Mouse (Mus musculus): ENCODE measurements around the gene Tubgcp2.

Tubgcp2 gene

DNA sequence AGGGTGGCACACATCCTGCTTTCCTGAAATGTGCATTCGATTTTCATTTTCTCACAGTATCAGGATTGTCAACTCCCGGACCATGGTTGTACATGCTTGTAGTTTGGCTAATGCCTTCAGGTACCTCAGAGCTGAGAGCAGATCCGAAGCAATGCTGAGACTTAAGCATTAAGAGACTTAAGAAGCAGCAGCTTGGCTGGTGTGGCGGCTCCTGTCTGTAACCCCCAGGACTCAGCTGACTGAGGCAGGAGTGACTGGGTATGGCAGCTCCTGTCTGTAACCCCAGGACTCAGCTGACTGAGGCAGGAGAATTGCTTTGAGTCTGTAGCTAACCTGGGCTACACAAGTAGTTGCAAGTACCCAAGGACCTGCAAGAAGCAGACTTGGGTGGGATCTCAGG is 9.1 kb upstream of the Tubgcp2 start:
- DNase-seq = no peak

DNA sequence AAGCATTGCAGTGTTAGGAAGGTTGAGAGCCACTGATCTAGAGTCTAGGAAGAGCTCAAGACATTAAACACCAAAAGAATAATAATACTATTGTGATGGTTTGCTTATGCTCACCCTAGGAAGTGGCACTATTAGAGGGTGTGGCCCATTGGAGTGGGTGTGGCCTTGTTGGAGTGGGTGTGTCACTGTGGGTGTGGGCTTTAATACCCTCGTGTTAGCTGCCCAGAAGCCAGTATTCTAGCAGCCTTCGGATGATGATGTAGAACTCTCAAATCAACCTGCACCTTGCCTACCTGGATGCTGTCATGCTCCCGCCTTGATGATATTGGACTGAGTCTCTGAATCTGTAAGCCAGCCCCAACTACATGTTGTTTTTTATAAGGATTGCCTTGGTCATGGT is 6.3 kb upstream of the Tubgcp2 start:
- no peak for DNase-seq

DNA sequence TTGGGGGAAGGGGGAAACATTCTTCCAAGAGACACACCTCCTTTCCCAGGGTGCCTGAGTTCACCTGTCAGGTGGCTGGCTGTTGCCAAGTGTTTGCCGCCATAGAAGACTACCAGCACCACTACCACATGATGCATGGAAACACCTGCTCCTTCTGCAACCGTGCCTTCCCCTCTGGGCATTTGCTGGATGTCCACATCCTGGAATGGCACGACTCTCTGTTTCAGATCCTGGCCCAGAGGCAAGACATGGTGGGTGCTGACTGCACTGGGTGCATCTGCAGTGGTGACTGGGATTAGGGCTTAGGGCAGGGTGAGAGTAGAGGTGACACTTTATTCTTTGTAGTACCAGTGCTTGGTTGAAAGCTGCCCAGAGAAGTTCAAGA is 694 bp upstream of the Tubgcp2 start:
- no peak for DNase-seq

DNA sequence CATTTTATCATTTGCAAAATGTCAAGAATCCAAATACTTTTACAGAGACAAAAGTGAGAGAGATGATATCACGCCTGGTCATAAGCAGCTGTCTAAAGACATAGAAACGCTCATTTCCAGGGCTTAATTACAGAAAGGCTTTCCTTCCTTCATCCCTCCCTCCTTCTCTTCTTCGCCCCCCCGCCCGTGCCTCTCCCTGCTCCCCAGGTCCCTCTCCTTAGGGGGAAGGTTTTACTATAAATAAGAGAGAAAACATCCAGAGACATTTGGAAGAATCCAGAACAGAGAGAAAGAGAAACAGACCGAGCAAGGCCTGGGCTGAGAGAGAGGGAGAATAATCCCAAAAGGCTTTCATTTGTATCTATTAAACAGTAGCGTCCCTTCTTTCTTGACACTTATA is 1.0 kb downstream of the Tubgcp2 start:
- no peak for DNase-seq

DNA sequence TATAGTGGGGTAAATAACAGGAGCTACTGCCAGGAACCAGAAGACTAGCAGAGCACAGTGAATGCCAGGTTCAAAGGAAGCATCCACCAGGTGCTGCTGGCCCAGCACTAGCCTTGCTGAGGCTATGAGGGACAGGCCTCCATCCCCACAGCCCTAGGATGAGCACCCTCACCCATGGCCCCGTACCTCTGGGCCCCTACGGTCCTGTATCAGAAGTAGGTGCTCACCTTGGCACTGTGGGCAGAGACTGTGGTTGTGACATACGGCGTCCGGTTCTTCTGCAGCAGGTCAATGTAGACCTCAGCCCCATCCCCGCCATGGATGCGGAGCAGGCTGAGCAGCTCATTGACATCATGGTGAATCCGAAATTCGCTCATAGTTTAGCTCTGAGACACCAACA is 3.1 kb downstream of the Tubgcp2 start:
- DNase-seq = no peak

DNA sequence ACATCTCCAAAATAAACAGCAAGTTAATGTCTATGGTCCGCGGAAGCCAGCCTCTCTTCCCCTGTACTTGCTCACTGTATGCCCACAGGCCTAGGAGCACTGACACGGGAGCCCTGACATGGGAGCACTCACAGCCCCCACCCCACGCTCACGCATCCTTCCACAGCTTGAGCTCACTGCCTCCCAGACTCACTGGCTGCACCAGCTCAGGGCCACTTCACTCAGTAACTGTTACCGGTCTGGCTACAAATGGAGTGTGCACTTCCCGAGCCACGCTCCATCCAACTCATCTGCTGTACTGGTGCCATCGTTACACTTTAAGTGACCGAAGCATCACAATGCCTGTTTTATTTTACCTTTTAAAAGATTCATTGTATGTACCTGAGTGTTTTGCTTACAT is 4.1 kb downstream of the Tubgcp2 start:
- DNase-seq = no peak

DNA sequence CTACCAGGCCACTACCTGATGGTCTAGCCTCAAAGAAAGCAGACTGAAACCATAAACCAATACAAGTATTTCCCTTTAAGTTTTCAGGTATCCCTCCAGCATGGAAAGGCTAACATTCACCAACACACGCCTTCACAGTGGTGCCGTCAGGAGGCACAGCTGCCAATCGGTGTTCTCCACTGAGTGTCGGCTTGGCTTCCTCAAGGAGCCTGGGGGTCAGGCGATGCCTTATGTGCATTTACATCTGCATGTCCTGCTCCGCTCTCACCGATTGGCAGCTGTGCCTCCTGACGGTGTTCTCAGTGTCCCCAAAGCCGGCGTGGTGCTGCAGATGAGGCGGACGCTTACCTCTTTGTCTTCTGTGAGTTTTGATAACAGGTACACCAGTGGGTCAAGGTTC is 4.7 kb downstream of the Tubgcp2 start:
- no peak for DNase-seq

DNA sequence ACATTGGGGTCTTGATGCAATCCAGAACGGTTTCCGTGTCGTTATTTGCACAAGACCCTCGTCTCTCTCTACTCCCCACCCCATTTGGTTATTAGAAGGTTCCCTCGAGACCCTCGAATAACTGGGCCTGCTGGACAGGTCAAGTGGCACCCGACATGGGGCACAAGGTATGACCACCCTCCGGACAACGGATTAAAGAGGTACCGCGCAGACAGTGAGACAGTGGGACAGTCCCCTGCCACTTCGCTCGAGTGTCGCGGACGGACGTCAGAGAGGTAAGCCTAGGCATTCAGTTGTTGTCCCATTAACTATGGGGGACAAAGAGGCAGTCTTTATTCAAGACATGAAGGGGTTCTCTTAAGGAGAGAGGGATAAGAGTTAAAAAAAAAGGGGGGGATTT is 25.1 kb downstream of the Tubgcp2 start:
- DNase-seq = no peak

DNA sequence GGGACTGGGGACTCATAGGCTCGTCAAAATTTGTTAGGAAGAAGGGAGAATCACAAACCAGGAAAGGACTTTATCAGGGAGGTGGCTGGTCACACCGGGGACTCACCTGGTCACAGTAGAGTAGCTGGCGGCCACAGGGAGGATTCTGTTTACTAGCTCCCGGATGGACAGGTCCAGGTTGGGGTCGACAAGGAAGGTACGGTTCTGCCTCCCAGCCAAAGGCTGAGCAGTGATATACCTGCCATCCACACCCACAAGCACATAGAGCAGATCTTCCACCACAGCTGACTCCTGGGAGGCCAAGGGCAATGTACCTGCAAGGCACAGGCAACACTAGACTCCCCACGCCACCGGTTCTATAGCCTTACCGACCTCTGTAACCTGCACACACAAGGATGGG is 28.7 kb downstream of the Tubgcp2 start:
- no peak for DNase-seq

DNA sequence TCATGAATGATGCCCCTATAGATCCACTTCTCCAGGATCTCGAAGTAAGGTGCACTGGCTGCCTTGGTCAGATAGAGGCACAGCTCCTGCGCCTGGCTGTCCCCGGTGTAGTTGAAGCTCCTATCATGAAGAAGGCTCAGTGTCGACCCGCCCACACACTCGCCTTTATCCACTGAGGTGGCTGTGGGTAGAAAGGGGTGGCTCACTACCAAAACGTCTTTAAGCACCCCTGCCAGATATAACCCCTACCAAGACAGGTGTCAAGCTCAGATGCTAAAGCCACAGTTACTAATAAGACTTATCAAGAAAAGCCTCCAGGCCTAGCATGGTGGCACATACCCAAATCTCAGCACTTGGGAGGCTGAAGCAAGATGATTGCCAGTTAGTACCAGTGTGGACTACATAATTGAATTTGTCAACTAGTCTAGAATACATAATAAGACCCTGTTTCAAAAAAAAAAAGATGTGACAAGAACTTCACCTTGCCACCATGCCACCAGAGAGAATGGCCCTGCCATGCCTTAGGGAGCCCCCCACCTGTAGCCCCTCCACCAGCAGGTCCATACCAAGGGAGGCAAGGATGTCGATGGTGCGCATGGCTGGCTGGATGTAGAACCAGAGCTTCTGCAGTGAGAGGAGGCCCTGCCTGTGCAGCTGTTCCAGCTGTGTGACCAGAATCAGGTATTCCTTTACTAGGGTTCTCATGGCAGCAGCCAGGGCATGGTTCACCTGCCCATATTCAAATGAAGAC is 29.4 kb downstream of the Tubgcp2 start:
- DNase-seq = no peak

DNA sequence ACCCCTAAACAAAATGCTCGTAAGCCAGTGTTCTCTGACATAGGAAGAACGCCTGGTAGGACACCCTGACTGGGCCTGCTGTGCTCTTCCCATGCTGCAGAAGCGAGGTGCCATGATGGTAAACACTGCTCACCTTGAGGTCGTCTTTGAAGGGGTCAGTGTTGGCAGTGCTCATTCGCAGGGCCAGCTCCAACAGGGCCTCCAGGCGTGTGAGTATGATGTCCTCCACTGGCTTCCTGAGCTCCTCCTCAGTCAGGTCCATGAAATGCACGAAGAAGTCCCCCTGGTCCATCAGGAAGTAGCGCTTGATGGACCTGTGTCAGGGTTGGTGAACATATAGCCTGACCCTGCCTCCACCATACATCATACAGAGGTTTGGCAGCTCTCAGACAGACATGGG is 31.8 kb downstream of the Tubgcp2 start:
- no peak for DNase-seq

DNA sequence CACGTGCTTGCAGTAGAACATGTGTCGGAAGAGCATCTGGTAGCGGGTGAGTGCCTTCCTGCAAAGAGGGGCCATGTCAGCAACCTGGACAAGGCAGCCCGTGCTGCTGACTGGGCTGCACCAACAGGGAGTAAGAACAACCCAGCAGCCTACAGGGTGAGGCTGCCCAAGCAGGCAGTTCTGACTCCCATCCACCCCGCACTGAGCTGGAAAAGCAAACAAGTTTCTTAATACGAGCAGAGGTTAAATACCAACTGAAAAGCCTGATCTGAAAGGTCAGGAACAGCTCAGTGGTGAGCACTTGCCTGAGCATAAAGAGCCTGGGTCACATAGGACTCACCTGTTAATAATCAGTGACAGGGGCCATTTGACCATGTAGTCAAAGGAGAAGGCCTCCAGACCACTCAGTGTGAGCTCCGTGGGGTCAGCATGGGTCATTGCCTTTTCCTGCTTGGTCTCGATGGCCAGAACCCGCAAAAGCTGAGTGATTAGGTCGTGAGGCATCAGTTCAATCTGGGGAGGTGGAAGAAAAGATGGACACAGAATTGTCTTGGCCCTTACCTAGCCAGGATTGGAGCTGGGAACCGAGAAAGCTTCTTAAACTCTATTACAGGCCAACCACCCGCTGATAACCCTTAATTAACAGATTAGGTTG is 35.3 kb downstream of the Tubgcp2 start:
- DNase-seq = no peak

DNA sequence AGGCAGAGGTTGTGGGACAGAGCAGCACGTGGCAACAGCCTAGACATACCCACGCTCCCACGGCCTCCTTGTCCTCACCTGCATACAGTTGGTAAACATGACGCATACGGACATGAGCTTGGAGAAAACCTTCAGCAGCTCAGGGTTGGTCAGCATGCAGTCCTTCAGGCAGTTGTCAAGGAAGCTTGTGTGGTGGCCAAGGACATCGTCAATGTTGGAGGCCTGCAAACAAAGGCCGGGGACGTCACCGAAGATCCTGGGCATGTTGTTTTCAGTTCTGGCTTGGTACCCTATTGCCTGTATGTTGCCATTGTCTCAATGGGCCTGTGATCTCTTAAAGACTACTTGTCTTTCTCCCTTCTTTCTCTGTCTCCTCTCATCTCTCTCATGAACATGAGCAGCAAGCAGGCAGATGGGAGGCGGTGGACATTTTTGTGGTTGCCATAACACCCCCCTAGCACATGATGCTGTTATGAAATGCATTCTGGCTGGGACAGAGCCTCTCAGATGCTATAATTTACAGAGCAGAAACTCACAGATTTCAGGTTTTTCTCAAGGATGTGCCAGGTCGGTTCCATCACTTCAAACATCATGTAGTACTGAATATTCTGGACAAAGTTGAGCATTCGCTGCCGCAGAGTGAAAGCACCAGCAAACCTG is 37.6 kb downstream of the Tubgcp2 start:
- no peak for DNase-seq

DNA sequence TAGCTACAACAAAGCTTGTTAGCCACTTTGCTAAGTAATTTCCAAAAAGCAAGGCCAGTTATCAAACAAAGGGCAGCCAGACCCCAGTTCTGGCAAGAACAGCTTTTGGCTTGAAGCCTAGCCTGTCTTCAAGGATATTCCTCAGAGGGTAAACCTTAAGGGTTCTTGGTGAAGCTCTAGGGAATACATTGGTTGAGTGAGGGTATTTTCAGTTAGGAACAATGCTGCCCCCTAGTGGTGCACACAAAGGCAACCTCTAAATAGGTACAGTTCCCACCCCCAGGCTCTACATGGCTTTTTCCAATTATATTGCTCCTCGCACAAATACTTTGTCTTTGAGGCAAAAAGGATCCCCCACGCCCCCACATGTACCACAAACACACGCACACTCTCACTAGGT is 41.8 kb downstream of the Tubgcp2 start:
- DNase-seq = peak; percentile 72

DNA sequence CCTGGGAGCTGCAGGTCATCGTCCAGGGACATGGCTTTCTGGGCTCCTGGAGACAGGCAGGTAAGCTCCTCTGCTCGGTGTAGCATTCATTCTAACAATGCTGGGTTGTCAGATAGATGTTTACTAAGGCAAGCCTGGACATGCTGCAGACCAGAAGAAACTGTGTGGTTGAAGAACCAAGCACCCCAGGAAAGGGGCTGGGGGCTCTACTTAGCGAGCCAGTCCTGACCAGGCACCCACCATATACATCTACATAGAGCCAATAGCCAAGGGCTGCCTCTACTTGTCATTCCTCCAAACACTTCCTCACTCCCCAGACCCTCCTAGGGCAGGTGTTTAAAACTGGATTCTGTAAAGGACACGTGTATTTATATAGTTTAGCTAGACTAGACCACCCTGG is 42.3 kb downstream of the Tubgcp2 start:
- DNase-seq = no peak

DNA sequence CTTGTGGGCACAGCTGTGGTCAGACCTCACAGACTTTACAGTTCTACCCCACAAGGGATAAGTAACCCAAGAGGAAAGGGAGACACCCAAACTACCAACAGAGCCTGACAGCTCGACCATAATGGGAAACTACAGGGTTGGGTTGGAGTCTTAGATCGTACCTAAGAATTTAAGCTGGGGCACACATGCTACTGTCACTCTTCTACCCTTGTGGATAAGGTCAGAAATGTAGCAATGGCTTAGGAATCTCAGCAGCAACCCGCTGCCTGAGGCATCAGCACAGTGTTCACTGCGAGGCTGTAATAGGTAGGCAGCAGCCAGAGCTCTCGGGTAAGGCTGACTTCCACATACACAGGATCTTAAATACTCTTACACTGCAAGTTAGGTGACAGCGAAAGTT is 42.9 kb downstream of the Tubgcp2 start:
- no peak for DNase-seq

DNA sequence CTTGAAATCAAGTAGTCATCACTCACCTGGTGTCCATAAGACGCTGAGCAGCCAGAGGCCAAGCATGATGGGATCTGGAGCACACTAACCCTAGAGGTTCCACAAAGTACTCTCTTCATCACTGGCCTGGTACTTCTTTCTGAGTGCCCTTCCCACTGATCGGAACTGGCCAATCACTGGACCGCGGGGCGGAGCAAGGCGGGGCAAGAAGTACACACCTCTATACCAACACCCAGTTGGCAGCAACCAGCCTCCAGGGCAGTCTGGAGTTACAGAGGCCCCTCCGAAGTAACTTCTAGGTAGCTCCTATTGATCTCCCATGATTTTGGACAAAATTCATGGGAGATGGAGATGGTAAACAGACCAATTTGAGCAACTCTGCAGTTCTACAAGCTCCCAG is 44.1 kb downstream of the Tubgcp2 start, which contains the start of gene Adam8:
Gene Adam8, minus strand, starts transcription at position 157 of the 400 bp plus-strand sequence.
- peak; percentile 25 for DNase-seq

DNA sequence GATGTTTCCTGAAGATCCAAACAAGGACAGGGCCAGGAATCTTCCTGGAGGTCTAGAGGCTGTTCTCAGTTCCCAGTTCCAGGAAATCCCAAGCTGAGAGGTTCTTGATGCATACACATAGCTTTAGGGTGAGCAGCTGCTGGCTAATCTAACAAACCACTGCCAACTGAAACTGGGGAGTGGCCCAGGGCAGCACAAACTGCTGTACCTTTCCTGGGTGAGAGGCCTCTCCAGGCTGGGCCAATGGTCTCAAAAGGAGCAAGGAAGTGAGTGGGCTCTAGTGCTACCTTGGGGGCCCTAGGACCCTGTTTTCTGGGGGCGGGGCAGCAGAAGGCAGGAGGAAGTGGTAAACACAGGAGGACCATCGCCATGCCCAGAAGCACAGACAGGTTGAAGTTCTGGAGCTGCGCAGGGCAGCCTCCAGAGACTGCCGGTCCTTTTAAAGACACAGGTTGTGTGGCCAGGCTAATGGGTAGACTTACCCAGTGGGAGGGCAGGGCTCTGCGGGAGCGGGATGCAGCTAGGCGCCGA is 45.5 kb downstream of the Tubgcp2 start:
- no peak for DNase-seq

DNA sequence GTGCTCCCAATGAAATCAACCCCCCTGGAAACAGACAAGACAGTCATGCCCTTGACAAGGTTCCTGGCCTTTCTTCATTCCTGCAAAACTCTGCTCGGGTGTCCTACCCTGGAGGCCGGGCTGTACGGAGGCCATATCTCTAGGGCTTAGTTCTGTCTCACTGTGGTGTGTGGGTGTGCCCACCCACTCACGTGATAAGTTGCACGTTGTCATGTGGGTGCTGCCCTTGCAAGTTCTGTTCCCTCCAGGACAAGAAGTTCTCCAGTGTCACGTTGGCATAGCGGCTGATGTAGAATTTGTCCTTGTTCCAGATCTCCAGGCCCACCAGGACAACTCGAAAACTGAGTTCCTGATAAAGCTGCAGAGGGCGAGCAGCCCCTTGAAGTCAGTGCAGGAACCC is 48.2 kb downstream of the Tubgcp2 start:
- DNase-seq = no peak

DNA sequence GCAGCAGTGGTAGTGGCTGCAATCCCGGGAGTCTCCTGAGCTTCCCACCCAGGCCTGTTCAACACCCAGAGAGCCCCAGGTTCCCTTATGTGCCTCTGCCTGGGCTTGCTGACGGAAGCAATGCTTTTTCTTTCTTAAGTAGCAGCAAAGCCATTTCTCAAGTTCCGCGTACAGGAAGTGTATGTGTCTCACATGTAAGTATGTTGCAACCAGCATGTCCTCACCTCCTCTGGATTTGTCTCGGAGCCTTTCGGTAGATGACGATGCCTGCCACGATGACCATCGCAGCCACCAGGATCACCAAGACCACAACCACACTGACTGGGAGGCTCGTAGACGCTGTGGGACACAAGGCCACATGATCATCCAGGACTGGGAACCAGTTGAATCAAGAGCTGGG is 52.0 kb downstream of the Tubgcp2 start:
- no peak for DNase-seq

DNA sequence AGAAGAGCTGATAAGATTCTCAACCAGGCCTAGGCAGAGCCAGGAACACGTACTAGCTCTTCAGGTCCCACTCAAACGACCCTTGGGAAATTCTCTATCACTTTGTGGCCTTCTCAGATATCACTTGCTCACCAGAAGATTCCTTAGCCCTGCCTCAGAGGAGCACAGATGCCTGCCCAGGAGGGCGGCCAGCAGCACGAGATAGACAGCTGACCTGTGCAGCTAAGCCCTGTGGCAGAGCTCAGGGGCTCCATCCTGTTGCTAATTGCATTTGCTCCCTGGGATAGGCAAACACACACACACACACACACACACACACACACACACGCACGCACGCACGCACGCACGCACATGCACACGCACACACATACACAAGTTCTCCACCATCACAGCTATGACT is 54.4 kb downstream of the Tubgcp2 start:
- DNase-seq = no peak

DNA sequence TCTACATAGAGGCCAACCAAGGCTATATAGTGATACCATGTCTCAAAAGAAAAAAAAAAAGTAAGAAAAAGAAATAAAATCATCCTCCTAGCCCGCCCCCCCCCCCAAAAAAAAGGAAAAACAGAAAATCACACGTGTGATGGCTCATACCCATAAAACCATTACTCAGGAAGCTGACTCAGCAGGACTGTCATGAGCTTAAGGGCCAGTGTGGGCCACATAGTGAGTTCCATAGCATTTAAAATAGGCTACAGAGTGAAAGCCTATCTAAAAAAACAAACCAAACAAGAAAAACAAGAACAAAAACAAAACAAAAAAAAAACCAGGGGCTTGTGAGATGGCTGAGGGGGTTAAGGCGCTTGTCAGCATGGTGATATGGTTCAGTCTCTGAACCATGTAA is 55.7 kb downstream of the Tubgcp2 start:
- no peak for DNase-seq

DNA sequence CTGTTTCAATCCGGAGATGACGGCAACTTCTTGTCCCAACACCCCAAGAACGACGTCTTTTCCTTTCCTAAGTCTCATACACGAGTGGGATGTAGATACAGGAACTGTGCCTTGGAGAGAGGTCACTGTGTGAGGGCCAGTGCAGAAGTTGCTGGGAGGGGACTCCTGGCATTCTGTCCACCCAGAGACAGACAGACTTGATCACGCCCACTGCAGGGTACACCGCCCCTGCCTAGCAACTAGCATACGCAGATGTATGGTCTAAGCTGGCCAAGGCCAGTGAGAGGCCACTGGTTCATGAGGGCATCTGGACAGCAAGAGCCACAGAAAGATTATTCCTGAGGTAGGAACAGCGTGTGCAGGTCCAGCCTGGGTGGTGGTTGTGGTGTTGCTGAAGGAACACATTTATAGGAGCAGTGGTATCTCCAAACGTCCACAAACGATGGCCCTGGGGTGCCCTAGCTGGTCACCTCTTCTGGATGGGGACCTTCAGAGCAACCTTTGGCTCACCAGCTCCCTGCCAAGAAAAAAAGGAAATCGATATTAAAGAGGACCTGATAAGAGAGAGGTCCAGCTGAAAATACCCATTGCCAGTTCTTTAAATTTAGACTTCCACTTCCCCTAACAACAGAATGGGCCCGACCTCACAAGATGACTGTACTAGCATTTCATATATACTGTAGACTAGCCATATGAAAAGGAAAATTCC is 57.3 kb downstream of the Tubgcp2 start:
- no peak for DNase-seq
